Mouse (Mus musculus): ENCODE data around the gene Ift27.

Gene Ift27

DNA sequence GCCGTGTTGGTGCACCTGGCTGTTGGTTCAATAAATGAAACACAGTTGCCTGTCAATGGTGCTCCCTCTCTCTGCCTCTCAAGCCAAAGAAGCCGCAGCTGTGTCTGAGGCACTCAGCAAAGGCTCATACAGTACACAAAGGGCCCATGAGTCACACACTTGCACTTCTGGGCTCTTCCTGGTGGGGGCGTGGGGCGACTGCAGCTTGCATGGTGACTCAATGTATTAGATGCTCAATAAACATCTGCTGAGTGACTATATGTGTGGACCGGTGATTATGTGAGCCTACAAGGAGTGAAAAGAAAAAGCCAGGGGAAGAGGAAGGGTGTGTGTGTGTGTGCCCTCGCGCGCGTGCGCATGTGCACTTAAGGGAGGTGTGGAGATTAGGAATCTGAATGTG is 2.3 kb downstream of the Ift27 start:
- DNase-seq, result peak; percentile 41

- DNase-seq, result peak; percentile 19
Measured at GRCm38 (mm10) chr15:78170708-78171107, 3.2 kb downstream of the Ift27 start.

GRCm38 (mm10) chr15:78169566-78169965 is 4.3 kb downstream of the Ift27 start:
- no peak for DNase-seq

DNA sequence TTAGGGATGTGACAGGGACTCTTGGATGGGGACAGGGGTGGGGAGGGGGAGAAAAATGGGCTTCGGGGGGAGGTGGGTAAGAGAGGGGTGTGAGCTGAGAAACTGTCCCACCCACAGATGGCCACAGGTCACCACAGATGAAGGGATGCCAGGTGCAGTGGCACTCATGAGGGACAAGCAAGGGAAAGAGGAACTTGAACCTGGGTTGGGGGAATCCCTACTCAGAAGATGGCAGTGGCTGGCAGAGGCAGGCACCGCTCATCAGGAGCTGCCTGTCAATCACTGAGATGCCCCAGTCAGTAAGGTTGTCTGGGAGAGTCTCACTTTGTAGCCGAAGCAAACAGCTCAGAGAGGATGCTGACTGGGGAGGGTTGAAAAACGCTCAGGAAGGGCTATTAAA is 8.6 kb downstream of the Ift27 start:
- no peak for DNase-seq

DNA sequence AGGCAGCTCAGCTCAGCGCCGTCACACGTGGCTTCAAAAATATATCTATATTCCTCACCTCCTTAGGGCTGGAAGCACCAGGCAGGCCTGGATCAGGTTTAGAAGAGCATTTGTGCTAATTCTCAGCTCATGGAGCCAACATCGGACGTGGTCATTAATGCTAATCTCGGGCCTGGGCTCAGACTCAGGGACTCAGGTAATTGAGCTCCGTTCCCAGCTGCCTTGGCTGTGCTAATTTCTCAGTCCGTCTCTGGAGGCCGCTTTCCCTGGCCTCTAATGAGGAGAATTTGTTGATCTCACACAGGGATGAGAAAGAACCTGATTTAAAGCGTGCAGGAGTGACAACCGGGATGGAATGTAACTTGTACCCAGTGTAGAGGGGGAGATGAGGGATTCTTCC is 9.4 kb downstream of the Ift27 start:
- no peak for DNase-seq

DNA sequence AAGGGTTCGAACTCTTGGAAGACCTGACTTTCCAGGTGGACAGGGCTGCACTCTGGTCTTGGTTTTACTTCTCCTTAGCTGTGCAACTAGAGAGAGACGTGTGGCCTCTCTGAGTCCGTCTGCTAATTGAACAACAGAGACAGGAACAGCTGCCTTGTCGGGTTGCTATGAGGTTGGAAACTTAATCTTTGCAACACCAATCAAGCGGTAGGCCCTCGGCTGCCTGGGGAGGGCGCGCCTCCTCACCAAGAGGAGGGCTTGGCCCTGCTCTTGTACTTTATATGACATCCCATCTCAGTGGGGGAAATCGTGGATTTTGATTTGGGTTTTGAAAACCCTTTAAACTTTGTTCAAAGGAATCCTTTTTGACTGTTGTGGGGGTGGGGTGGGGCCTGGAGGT is 12.0 kb downstream of the Ift27 start:
- no peak for DNase-seq

DNA sequence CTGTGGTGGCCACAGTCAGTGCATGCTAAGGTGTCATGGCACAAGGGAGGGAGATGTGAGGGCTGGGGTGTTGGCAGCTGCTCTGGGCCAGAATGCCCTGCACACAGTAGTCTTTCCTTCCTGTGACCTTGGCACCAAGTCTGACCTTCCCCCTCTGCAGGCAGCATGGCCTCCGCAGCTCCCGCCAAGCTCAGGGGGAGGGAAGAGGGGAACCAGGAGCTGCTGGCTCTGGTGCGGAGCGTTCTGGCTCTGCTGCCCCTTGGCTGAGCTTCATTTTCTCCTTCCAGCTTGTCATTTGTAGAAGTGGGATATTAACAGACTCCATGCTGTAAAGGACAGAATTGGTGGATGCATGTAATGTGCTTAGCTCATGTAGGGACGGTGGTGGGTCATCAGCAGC is 15.6 kb downstream of the Ift27 start:
- no peak for DNase-seq

GRCm38 (mm10) chr15:78157824-78158223 is 16.1 kb downstream of the Ift27 start:
- no peak for DNase-seq

GRCm38 (mm10) chr15:78157330-78157729 is 16.6 kb downstream of the Ift27 start:
- DNase-seq, result no peak

- no peak for DNase-seq
Measured at GRCm38 (mm10) chr15:78155421-78155820, 18.5 kb downstream of the Ift27 start.

DNA sequence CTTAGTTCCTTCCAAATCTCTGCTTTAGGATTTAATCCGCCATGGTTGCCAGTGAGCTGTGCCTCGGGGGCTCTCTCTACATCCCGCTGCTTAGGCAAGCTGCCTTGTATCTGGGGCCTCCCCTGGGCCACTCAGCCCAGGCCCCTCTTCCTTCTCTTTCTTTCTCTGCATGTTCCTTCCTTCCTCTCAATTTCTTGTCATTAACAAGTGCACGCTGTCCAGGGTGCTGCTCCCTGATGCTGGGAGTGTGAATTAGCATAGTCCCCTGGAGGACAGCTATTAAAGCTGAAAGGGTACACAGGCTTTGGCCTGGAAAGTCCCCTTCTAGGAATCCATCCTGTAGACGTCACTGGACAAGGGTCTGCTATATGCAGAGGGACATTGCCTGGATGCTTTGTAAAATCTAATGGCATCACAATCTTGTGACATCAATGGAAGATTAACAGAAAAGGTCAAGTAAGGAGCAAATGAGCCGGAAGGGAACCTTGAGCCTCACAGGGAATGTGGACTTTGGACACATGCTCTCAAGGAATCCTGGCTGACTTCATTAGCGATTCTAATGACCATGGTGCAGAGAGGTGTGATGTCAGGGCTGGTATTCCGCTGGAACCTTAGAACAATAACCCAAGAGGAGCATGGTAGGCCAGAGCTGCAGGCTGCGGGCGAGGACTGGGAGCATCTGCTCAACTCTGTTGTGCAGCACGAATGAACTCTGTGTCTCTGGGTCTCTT is 20.7 kb downstream of the Ift27 start:
- DNase-seq, result no peak

GRCm38 (mm10) chr15:78148565-78148964 is 25.3 kb downstream of the Ift27 start:
- no peak for DNase-seq

DNA sequence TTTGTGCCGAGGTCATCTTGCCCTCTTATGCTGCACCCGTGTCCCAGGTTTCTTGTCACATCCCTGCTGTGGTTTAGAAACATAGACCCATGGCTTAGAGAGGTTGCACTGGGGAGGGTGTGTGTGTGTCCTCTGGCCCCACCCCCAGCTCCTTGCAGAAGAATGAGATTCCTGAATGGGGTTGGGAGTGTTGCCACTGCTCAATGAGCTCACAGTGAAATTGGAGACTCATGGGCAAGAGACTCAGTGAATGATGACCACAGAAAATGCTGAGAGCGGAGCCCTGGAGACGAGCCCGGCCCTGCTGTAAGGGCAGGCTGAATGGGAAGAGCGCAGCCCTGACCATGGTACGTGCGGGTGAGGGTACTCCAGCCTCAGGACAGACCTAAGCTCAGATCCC is 33.7 kb downstream of the Ift27 start:
- no peak for DNase-seq

DNA sequence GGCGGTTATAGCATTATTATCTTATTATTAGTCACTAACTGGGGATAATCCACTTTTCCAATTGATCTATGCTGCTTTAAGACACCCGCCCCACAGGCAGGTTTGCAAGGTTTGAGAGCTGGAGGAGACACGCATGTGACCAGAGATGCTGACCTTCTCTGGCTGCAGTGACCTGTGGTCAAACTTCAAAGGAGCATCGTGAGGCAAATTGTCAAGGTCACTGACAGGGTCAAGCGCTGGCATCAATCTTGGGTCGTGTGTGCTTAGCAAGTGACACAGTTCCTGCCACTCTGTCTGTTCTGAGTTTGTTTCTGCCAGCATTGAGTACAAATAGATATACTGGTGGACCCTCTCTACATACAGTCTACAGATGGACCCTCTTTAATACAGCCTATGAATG is 39.3 kb downstream of the Ift27 start:
- DNase-seq, result no peak

DNA sequence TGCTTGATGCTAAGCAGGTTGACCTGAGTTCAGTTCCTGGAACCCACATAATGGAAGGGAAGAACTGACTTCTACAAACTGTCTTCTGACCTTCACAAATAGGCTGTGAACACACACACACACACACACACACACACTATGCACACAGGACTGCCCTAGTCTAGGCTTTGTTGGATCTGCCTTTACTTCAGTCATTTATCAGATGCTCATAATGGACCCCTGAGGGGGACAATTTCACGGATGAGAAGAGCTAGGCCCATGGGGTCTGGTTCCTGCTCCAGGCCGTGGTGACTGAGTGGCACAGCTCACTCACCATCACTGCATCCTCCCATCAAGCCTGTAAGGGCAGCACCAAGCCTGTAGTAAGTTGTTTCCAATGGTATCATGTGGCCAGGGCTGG is 40.5 kb downstream of the Ift27 start:
- no peak for DNase-seq

DNA sequence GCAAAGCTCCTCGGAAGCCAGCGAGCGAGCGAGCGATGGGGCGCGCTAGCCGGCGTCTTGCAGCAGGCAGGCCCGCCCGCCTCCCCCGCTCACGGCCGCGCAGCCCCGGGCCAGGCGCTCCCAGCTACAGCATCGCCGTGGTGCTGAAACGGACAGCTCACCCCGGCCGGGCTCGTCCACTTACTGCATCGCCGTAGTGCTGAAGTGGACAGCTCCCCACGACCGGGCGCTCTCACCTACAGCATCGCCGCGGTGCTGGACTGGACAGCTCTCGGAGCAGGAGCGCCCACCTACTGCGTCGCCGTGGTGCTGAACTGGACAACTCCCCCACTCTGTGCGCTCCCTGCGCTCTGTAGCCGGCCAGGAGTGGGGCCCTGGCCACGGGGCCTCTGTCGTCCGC is 54.2 kb downstream of the Ift27 start, which contains the start of gene Cacng2:
Gene Cacng2 (minus strand): TSS at position 325 of the 400 bp plus-strand sequence.
- DNase-seq, result peak; percentile 79

GRCm38 (mm10) chr15:78119248-78119647 is 54.7 kb downstream of the Ift27 start:
- peak; percentile 53 for DNase-seq

GRCm38 (mm10) chr15:78118275-78118995 is 55.5 kb downstream of the Ift27 start:
- no peak for DNase-seq

DNA sequence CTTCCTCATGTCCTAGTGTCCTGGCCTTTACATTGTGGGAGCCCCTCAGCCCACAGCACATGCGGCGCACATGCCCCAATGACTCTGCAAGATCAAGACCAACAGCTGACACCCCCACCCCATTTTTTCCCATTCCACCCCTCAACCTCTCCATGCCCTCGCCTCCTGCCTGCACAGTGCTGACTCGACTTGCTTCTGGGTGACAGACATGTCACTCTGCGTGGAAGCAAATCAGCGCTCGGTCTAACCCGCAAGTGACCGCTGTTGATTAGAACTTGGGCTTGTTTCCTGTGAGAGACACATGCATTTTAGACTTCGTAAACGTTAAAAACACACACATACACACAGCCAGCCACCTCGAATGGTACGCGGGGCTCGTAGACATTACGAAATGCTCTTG is 56.2 kb downstream of the Ift27 start:
- no peak for DNase-seq

- DNase-seq, result no peak
Measured at GRCm38 (mm10) chr15:78116936-78117335, 57.0 kb downstream of the Ift27 start.

GRCm38 (mm10) chr15:78116244-78116643 is 57.7 kb downstream of the Ift27 start:
- no peak for DNase-seq
